Mouse (Mus musculus) heart, embryonic 13.5 days (tissue): ENCODE measurements around the gene Cacng5. TPM values are rescaled to one million over a fixed set of nuclear protein-coding genes. Genes with fewer than 3 reads are reported as not detected.

Experiments
- ATAC-seq: fragments of 200-750 bp; cut with Nextera tagmentation; 2 replicates; pipeline ENCODE4 v1.8.0; 2017; ENCODE audit warnings: moderate TSS enrichment; ENCODE audit not compliant: insufficient number of reproducible peaks, low FRiP score, low TSS enrichment; ENCODE audit errors: extremely low read depth
- H3K27ac ChIP-seq: fragments of 300-500 bp; sonication (generic); replicated peaks from 2 replicates; pipeline ENCODE4 v1.5.1; 2015; ENCODE audit warnings: moderate library complexity, mild to moderate bottlenecking, inconsistent platforms
- H3K27me3 ChIP-seq: fragments of 300-500 bp; sonication (generic); replicated peaks from 2 replicates; pipeline ENCODE4 v1.6.1; 2015; ENCODE audit warnings: mild to moderate bottlenecking, inconsistent platforms
- H3K36me3 ChIP-seq: fragments of 300-500 bp; sonication (generic); 2 replicates; pipeline ENCODE4 v1.6.1; 2015; ENCODE audit warnings: mild to moderate bottlenecking, inconsistent platforms
- H3K4me1 ChIP-seq: fragments of 300-500 bp; sonication (generic); 2 replicates; pipeline ENCODE4 v1.6.1; 2015; ENCODE audit warnings: inconsistent platforms
- H3K4me2 ChIP-seq: fragments of 300-500 bp; sonication (generic); 2 replicates; pipeline ENCODE4 v1.6.1; 2015; ENCODE audit warnings: inconsistent platforms, mild to moderate bottlenecking, moderate library complexity
- H3K4me3 ChIP-seq: fragments of 300-500 bp; sonication (generic); 2 replicates; pipeline ENCODE4 v1.5.1; 2015; ENCODE audit warnings: moderate library complexity, mild to moderate bottlenecking, inconsistent platforms
- H3K9ac ChIP-seq: fragments of 300-500 bp; sonication (generic); 2 replicates; pipeline ENCODE4 v1.6.1; 2015; ENCODE audit warnings: inconsistent platforms, mild to moderate bottlenecking, moderate library complexity
- H3K9me3 ChIP-seq: fragments of 300-500 bp; sonication (generic); 2 replicates; pipeline ENCODE4 v1.6.1; 2016; ENCODE audit warnings: inconsistent platforms
- WGBS: fragments of 180-500 bp; shearing (Covaris S2); methylation state at CpG from one replicate; pipeline ENCODE4 v1.1.7; 2015; ENCODE audit warnings: mixed read lengths; 5-methylcytosine and 5-hydroxymethylcytosine counted together
- polyA plus RNA-seq: library from polyadenylated mRNA; unstranded; fragments of >200 nt; fragmentation: Nextera tagmentation; extraction: Ambion mirVana; gene quantifications from 2 replicates; pipeline ENCODE4 v1.2.1, GENCODE M21; 2015

Cacng5 gene
- polyA plus RNA-seq, 1 experiment from 2014 or later: 0.07 TPM

DNA sequence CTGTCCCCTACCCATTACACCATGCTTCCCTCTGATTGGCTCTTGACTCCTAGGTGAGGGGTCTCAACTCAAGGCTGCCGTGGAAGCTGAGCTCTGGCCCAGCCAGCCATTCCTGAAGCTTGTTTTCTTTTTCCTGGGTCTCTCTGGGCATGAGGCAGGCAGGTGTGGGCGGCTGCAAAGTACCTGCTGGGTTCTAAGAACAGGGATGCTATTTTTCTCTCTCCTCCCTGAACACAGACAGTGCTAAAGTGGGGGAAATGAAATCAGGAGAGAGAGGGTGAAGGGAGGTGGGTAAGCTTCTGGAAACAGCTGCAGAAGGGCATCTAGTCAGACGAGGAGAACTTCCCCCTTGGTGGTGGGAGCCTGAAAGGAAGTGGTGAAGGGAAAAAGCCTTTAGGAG, 14.9 kb upstream of the Cacng5 start:
- no peak overlapping the region for H3K27ac ChIP-seq
- H3K36me3 ChIP-seq: no peaks in the 10 kb centered on the region
- peaks cover 5% of the 10 kb centered on the region; the same call in 1 of the 2 replicates for H3K9me3 ChIP-seq
- no peak overlapping the region for H3K9ac ChIP-seq
- no peaks in the 10 kb centered on the region for H3K27me3 ChIP-seq
- H3K4me3 ChIP-seq: no peak overlapping the region
- ATAC-seq: no peak
- H3K4me1 ChIP-seq: no peaks in the 10 kb centered on the region
- WGBS: 39% methylated on average over 3 of the region's 3 CpGs
- no peak overlapping the region for H3K4me2 ChIP-seq

- Histone ChIP-seq H3K27ac (no peak overlapping the region), H3K9me3 (no peaks in the 10 kb centered on the region), H3K4me3 (no peak overlapping the region), H3K4me1 (0 out of 2 replicates have a peak, but pooled peaks cover under 1% of the 10 kb centered on the region), H3K9ac (no peak overlapping the region), H3K36me3 (no peaks in the 10 kb centered on the region), H3K4me2 (no peak overlapping the region), H3K27me3 (peaks cover 60% of the 10 kb centered on the region)
- no peak for ATAC-seq
- 41% methylated on average over 16 of the region's 16 CpGs for WGBS
Measured at GRCm38 (mm10) chr11:107919852-107920508, 5.1 kb upstream of the Cacng5 start.

DNA sequence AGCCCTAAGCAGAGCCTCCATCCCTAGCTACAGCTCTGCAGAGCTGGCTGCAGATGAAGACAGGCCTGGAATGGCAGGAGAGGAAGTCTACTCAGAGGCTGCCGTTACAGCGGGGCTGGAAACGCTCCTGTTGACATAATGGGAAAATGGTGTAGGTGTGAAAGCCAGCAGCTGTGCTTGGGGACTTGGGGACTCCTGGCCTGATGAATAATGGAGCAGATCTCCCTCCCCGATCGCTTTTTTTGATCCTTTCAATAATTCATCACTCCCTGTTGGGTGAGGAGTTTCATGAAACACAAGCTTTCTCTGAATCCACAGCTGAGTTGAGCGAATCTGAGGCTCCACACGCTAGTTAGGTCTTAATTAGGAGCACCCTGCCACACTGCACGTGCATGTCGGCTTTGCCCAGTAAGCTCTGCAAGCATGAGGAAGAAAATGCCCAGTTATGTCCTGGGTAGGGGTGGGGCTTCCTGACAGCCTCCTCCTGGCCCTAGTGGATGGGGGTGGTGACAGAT, 2.9 kb upstream of the Cacng5 start:
- WGBS: 62% methylated on average over 9 of the region's 9 CpGs
- H3K4me2 ChIP-seq: no peak overlapping the region
- no peaks in the 10 kb centered on the region for H3K9me3 ChIP-seq
- no peaks in the 10 kb centered on the region for H3K36me3 ChIP-seq
- H3K27me3 ChIP-seq: peaks cover 80% of the 10 kb centered on the region
- ATAC-seq: no peak
- H3K4me3 ChIP-seq: no peak overlapping the region
- H3K27ac ChIP-seq: no peak overlapping the region
- H3K9ac ChIP-seq: no peak overlapping the region
- 0 out of 2 replicates have a peak, but pooled peaks cover 5% of the 10 kb centered on the region for H3K4me1 ChIP-seq

- no peak overlapping the region for H3K27ac ChIP-seq
- peaks cover 5% of the 10 kb centered on the region; the same call in 1 of the 2 replicates for H3K9me3 ChIP-seq
- H3K9ac ChIP-seq: no peak overlapping the region
- no peak overlapping the region for H3K4me3 ChIP-seq
- no peak overlapping the region for H3K4me2 ChIP-seq
- ATAC-seq: no peak
- H3K4me1 ChIP-seq: 0 out of 2 replicates have a peak, but pooled peaks cover 5% of the 10 kb centered on the region
- no peaks in the 10 kb centered on the region for H3K36me3 ChIP-seq
- peaks cover 57% of the 10 kb centered on the region for H3K27me3 ChIP-seq
- 51% methylated on average over 3 of the region's 3 CpGs for WGBS
Measured at GRCm38 (mm10) chr11:107913317-107913716, 1.5 kb downstream of the Cacng5 start.

- Histone ChIP-seq H3K4me1 (0 out of 2 replicates have a peak, but pooled peaks cover 3% of the 10 kb centered on the region), H3K4me3 (no peak overlapping the region), H3K9me3 (peaks cover 5% of the 10 kb centered on the region; the same call in 1 of the 2 replicates), H3K36me3 (no peaks in the 10 kb centered on the region), H3K27ac (no peak overlapping the region), H3K27me3 (no peaks in the 10 kb centered on the region), H3K9ac (no peak overlapping the region), H3K4me2 (no peak overlapping the region)
- WGBS: 60% methylated on average over 9 of the region's 9 CpGs
- ATAC-seq: no peak
Measured at GRCm38 (mm10) chr11:107905364-107905763, 9.5 kb downstream of the Cacng5 start.

DNA sequence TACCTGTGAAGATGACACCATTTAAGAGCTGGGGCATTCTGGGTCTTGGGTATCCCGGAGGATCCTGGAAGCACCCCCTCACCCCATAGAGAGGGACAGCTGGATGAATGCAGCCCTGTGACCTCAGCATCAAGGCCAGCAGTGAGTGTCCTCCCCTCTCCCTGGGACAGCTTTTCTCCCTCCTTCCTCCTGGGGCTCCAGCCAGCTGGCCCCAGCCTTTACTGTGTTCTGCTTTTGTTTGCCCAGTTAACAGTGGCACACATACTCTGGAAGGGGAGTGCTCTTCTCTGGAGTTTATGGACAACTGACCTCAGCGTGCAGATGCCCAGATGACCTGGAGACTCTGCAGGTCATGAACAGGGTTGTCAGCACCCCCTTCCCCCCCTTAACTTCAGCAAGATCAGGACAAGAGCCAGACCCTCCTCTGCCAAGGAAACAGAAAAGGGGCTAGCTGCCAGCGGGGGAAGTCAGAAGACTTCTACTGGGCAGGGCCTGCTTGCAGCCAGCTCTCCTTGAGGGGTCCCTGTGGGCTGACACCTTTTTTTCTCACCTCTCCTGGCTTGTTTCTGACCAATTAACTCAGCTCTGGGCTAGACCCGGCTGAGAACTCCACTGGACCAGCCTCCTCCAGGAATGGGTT, 10.8 kb downstream of the Cacng5 start:
- Histone ChIP-seq H3K4me1 (0 out of 2 replicates have a peak, but pooled peaks cover 3% of the 10 kb centered on the region), H3K27me3 (no peaks in the 10 kb centered on the region), H3K4me2 (no peak overlapping the region), H3K9me3 (no peaks in the 10 kb centered on the region), H3K4me3 (no peak overlapping the region), H3K9ac (no peak overlapping the region), H3K36me3 (no peaks in the 10 kb centered on the region), H3K27ac (no peak overlapping the region)
- ATAC-seq: no peak
- 20% methylated on average over 4 of the region's 4 CpGs for WGBS

DNA sequence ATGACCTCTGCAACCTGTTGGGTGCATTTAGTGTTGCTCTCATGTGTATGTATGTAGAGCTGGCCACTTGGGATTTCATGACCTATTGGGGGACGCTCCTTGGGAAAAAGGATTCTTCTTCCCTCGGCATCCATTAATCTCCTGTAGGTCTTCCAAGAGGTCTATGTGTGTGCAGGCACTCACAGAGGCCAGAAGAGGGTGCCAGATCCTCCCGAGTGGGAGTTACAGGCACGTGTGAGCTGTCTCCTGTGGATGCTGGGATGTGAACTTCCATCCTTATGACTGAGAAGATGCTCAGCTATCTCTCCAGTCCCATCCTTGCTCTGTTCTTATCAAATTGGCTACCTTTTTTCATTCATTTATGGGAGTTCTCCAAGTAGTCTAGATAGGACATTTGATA, 14.4 kb downstream of the Cacng5 start:
- Histone ChIP-seq H3K4me3 (no peak overlapping the region), H3K27me3 (no peaks in the 10 kb centered on the region), H3K9me3 (no peaks in the 10 kb centered on the region), H3K4me2 (no peak overlapping the region), H3K9ac (no peak overlapping the region), H3K4me1 (peaks cover 10% of the 10 kb centered on the region), H3K36me3 (no peaks in the 10 kb centered on the region), H3K27ac (no peak overlapping the region)
- ATAC-seq: no peak
- WGBS: 41% methylated on average over 4 of the region's 4 CpGs

DNA sequence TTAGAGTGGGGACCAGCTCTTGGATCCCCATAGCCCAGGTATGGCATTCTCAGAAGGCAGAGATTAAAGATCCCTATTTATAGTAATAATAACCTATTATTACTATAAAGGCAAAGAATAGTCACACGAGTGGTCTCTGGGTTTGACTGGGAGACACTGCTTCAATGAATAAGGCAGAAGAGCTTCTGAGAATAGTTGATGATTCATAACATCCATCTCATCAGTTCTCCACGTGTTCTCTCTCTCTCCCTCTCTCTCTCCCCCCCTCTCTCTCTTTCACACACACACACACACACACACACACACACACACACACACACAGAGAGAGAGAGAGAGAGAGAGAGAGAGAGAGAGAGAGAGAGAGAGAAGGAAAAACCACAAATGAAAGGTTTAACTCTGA, 16.2 kb downstream of the Cacng5 start:
- Histone ChIP-seq H3K27me3 (no peaks in the 10 kb centered on the region), H3K4me1 (peaks cover 7% of the 10 kb centered on the region), H3K36me3 (no peaks in the 10 kb centered on the region), H3K9ac (no peak overlapping the region), H3K9me3 (no peaks in the 10 kb centered on the region), H3K4me2 (no peak overlapping the region), H3K27ac (no peak overlapping the region), H3K4me3 (no peak overlapping the region)
- ATAC-seq: no peak
- WGBS: 57% methylated on average over 2 of the region's 2 CpGs

GRCm38 (mm10) chr11:107895635-107896034, 19.2 kb downstream of the Cacng5 start:
- H3K27ac ChIP-seq: no peak overlapping the region
- H3K36me3 ChIP-seq: no peaks in the 10 kb centered on the region
- H3K4me3 ChIP-seq: no peak overlapping the region
- H3K27me3 ChIP-seq: no peaks in the 10 kb centered on the region
- H3K4me2 ChIP-seq: no peak overlapping the region
- H3K9me3 ChIP-seq: no peaks in the 10 kb centered on the region
- H3K9ac ChIP-seq: no peak overlapping the region
- peaks cover 7% of the 10 kb centered on the region for H3K4me1 ChIP-seq
- WGBS: 61% methylated on average over 4 of the region's 4 CpGs
- ATAC-seq: no peak

DNA sequence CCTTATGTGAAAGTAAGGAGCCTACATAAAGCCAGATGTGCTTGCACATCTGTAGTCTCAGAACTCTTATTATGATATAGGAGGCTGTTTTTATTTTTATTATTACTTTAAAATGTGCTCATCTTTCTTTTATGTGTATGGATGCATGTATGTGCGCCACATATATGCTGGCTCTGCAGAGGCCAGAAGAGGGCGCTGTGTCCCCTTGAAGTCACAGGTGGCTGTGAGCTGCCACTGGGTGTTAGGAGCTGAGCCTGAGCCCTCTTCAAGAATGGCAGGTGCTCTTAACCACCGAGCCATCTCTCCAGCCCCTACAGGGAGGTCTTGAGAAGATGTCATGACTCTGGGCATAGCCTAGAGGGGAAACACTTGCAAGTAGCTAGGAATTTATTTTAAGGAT, 23.5 kb downstream of the Cacng5 start:
- whole genome bisulfite sequencing: 75% methylated on average over 3 of the region's 3 CpGs
- no peak overlapping the region for H3K4me3 ChIP-seq
- H3K9me3 ChIP-seq: no peaks in the 10 kb centered on the region
- H3K36me3 ChIP-seq: no peaks in the 10 kb centered on the region
- ATAC-seq: no peak
- H3K27me3 ChIP-seq: no peaks in the 10 kb centered on the region
- no peak overlapping the region for H3K27ac ChIP-seq
- H3K9ac ChIP-seq: no peak overlapping the region
- H3K4me1 ChIP-seq: peaks cover 7% of the 10 kb centered on the region
- no peak overlapping the region for H3K4me2 ChIP-seq

DNA sequence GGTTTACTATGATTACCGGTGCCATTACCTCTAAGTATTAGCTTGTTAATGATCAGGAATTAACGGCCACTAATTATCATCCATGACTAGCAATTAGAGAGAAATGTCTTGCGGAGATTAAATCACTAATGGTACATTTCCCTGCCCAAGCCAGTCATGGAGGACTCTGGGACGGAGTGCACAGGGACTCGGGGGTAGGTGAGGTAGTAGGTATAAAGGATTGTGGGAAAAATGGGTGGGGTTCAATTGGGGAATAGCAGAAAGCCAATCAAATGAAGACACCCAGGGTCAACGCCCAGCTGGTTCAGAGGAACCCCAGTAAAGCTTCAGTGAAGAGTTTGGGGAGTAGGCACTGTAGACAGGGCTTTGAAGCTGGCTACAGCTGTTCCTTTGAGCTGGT, 27.5 kb downstream of the Cacng5 start:
- Histone ChIP-seq H3K4me2 (no peak overlapping the region), H3K9me3 (no peaks in the 10 kb centered on the region), H3K27ac (no peak overlapping the region), H3K4me1 (no peaks in the 10 kb centered on the region), H3K4me3 (no peak overlapping the region), H3K36me3 (no peaks in the 10 kb centered on the region), H3K9ac (no peak overlapping the region), H3K27me3 (no peaks in the 10 kb centered on the region)
- ATAC-seq: no peak
- WGBS: 79% methylated on average over 6 of the region's 6 CpGs

GRCm38 (mm10) chr11:107876840-107877239, 38.0 kb downstream of the Cacng5 start:
- no peak overlapping the region for H3K4me2 ChIP-seq
- H3K4me1 ChIP-seq: no peaks in the 10 kb centered on the region
- no peak for ATAC-seq
- H3K36me3 ChIP-seq: no peaks in the 10 kb centered on the region
- H3K9me3 ChIP-seq: no peaks in the 10 kb centered on the region
- no peak overlapping the region for H3K27ac ChIP-seq
- H3K27me3 ChIP-seq: no peaks in the 10 kb centered on the region; the same call in 1 of the 2 replicates
- 59% methylated on average over 5 of the region's 5 CpGs for WGBS
- no peak overlapping the region for H3K4me3 ChIP-seq
- no peak overlapping the region for H3K9ac ChIP-seq
